Mouse (Mus musculus) thymus, adult 2 months (tissue): ENCODE results near the gene Gab1. TPM values are rescaled to one million over a fixed set of nuclear protein-coding genes. Genes with fewer than 3 reads are reported as not detected.

Experiments used
- DNase-seq: peaks from one replicate; pipeline ENCODE4 v3.0.0; 2021
- H3K27ac ChIP-seq: fragments of 200-500 bp; 2 replicates; pipeline ENCODE4 v1.5.1; 2012; ENCODE audit warnings: low read length, control low read depth; ENCODE audit not compliant: control insufficient read depth, insufficient read depth
- H3K27me3 ChIP-seq: fragments of 200-500 bp; 2 replicates; pipeline ENCODE4 v1.6.1; 2012; ENCODE audit warnings: mild to moderate bottlenecking, low read length, moderate library complexity, mixed read lengths; ENCODE audit not compliant: control insufficient read depth, insufficient read depth
- H3K36me3 ChIP-seq: fragments of 200-500 bp; 2 replicates; pipeline ENCODE4 v1.6.1; 2012; ENCODE audit warnings: mild to moderate bottlenecking, low read length, moderate library complexity; ENCODE audit not compliant: control insufficient read depth, insufficient read depth
- H3K4me1 ChIP-seq: fragments of 200-500 bp; replicated peaks from 2 replicates; pipeline ENCODE4 v1.6.1; 2012; ENCODE audit warnings: low read length; ENCODE audit not compliant: control insufficient read depth, insufficient read depth
- H3K4me3 ChIP-seq: fragments of 200-500 bp; 2 replicates; pipeline ENCODE4 v1.5.1; 2012; ENCODE audit warnings: mild to moderate bottlenecking, low read length, control low read depth, moderate library complexity; ENCODE audit not compliant: control insufficient read depth, insufficient read depth
- CTCF ChIP-seq: fragments of 200-500 bp; IDR thresholded peaks from 2 replicates; pipeline ENCODE4 v1.5.1; 2012; ENCODE audit warnings: mild to moderate bottlenecking, control low read depth, low read length, moderate library complexity, borderline replicate concordance; ENCODE audit not compliant: control insufficient read depth, poor library complexity, insufficient read depth; ENCODE audit errors: extremely low read depth
- POLR2A ChIP-seq: fragments of 200-500 bp; IDR thresholded peaks from 2 replicates; pipeline ENCODE4 v1.6.1; 2012; ENCODE audit warnings: mild to moderate bottlenecking, low read length, control low read depth, moderate library complexity; ENCODE audit not compliant: control insufficient read depth, poor library complexity, insufficient read depth; ENCODE audit errors: extremely low read depth
- WGBS: fragments of 180-500 bp; shearing (Covaris S2); methylation state at CpG from one replicate; pipeline ENCODE4 v1.1.7; 2018; 5-methylcytosine and 5-hydroxymethylcytosine counted together
- polyA plus RNA-seq: library from polyadenylated mRNA; depleted of rRNA; stranded (reverse); fragments of >200 nt; gene quantifications from 2 replicates; pipeline ENCODE4 v1.2.3, GENCODE M21; 2012

Gene Gab1
- polyA plus RNA-seq, 1 experiment = 8.9 TPM

GRCm38 (mm10) chr8:80824426-80824825, 55.9 kb downstream of the Gab1 start:
- Histone ChIP-seq H3K4me3 (no peak overlapping the region), H3K4me1 (no peaks in the 10 kb centered on the region), H3K36me3 (no peaks in the 10 kb centered on the region), H3K27ac (no peak overlapping the region), H3K27me3 (no peaks in the 10 kb centered on the region)
- no peak for DNase-seq
- no peak for TF ChIP-seq CTCF
- no peak for TF ChIP-seq POLR2A
- WGBS = 96% methylated on average over 5 of the region's 5 CpGs

GRCm38 (mm10) chr8:80823250-80823649, 57.1 kb downstream of the Gab1 start:
- no peak for DNase-seq
- no peak for TF ChIP-seq POLR2A
- no peak for TF ChIP-seq CTCF
- no peaks in the 10 kb centered on the region for H3K4me1 ChIP-seq
- no peaks in the 10 kb centered on the region for H3K36me3 ChIP-seq
- no peak overlapping the region for H3K27ac ChIP-seq
- H3K27me3 ChIP-seq = no peaks in the 10 kb centered on the region
- 95% methylated on average over 5 of the region's 5 CpGs for WGBS
- H3K4me3 ChIP-seq = no peak overlapping the region

GRCm38 (mm10) chr8:80821367-80822225, 58.7 kb downstream of the Gab1 start:
- WGBS = 82% methylated on average over 12 of the region's 12 CpGs
- no peak overlapping the region for H3K27ac ChIP-seq

GRCm38 (mm10) chr8:80818978-80819377, 61.3 kb downstream of the Gab1 start:
- no peaks in the 10 kb centered on the region for H3K4me1 ChIP-seq
- H3K27me3 ChIP-seq = no peaks in the 10 kb centered on the region
- 86% methylated on average over 6 of the region's 6 CpGs for WGBS
- H3K36me3 ChIP-seq = no peaks in the 10 kb centered on the region
- H3K27ac ChIP-seq = no peak overlapping the region
- no peak for TF ChIP-seq CTCF
- no peak for TF ChIP-seq POLR2A
- no peak overlapping the region for H3K4me3 ChIP-seq
- no peak for DNase-seq

More at GRCm38 (mm10) chr8:80821367-80822225, 58.7 kb downstream of the Gab1 start:
- Histone ChIP-seq H3K27me3 (no peaks in the 10 kb centered on the region), H3K4me3 (no peak overlapping the region), H3K4me1 (no peaks in the 10 kb centered on the region), H3K36me3 (no peaks in the 10 kb centered on the region)
- DNase-seq = no peak
- no peak for TF ChIP-seq CTCF
- TF ChIP-seq POLR2A = no peak

- Histone ChIP-seq H3K4me3 (no peak overlapping the region), H3K4me1 (no peaks in the 10 kb centered on the region), H3K27me3 (no peaks in the 10 kb centered on the region), H3K36me3 (no peaks in the 10 kb centered on the region), H3K27ac (no peak overlapping the region)
- WGBS = 95% methylated on average over 2 of the region's 2 CpGs
- DNase-seq = no peak
- TF ChIP-seq POLR2A (no peak), CTCF (no peak)
Observed at GRCm38 (mm10) chr8:80817065-80817464, 63.3 kb downstream of the Gab1 start.

GRCm38 (mm10) chr8:80815179-80815578, 65.1 kb downstream of the Gab1 start:
- WGBS = 95% methylated on average over 6 of the region's 6 CpGs
- no peak overlapping the region for H3K27ac ChIP-seq
- DNase-seq = no peak

More at GRCm38 (mm10) chr8:80815179-80815578, 65.1 kb downstream of the Gab1 start:
- TF ChIP-seq POLR2A = no peak
- no peak for TF ChIP-seq CTCF
- Histone ChIP-seq H3K27me3 (no peaks in the 10 kb centered on the region), H3K4me1 (no peaks in the 10 kb centered on the region), H3K36me3 (no peaks in the 10 kb centered on the region), H3K4me3 (no peak overlapping the region)
